Mouse (Mus musculus): ENCODE measurements around the gene Ccser1. TPM values are rescaled to one million over a fixed set of nuclear protein-coding genes. Genes with fewer than 3 reads are reported as not detected.

Ccser1 gene
- polyA plus RNA-seq, 1 experiment from 2014 or later, result 6.1 TPM

DNA sequence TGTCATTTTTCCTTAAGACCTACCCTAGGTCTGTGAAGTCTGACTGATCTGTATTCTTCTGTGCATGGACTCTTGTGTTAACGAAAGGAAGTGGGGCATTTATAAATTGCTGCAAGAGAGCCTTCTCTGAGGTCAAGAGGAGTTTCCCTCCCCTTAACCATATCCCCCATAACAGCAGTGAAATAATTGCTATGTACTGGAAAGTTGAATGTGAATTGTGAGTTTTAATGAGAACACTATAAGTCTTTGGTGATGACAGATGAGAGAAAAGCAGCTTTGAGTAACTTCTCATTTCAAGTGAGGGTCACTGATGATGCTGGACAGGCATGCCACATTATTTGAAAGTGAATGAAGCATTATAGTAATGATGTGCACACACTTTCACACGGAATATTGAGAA lies 585.7 kb downstream of the Ccser1 start:
- DNase-seq (ENCODE audit: low spot score), result no peak
- H3K27ac ChIP-seq (replicated peaks; ENCODE audit: low read depth, low read length), result no peak overlapping the region
- no peak overlapping the region for H3K4me3 ChIP-seq (ENCODE audit: low read depth, low read length)
- no peaks in the 10 kb centered on the region for H3K36me3 ChIP-seq (ENCODE audit: control insufficient read depth, insufficient read depth, low read length)
- WGBS, result 71% methylated on average over 2 of the region's 2 CpGs
- no peak overlapping the region for H3K4me2 ChIP-seq (ENCODE audit: low read depth, low read length)
- H3K9me3 ChIP-seq (ENCODE audit: control insufficient read depth, low read length), result no peaks in the 10 kb centered on the region
- no peaks in the 10 kb centered on the region for H3K4me1 ChIP-seq (ENCODE audit: control insufficient read depth, insufficient read depth, low read length)
- ATAC-seq (ENCODE audit: low read depth), result no peak
- H3K27me3 ChIP-seq (replicated peaks; ENCODE audit: control insufficient read depth, insufficient read depth, low read length), result no peaks in the 10 kb centered on the region
- H3K9ac ChIP-seq (ENCODE audit: low read depth, low read length), result no peak overlapping the region

DNA sequence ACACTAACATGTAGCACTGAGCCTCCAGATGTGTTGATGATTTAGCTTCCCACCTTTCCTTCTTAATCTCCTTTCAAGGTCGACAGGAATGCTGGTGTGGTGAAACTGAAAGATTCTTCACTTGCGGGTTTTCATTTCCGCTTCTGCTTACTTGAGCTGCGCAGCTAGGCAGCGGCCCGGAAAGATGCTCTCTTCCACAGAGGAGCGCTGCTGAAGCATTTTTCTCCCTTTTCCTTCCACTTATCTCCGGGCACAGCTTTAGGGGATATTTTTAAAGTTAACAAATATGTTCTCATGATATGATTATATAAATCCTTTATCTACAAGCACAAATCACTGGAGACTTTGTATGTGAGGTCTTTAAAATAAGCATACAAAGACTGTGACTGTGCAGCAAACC lies 587.0 kb downstream of the Ccser1 start:
- Histone ChIP-seq H3K4me1 (ENCODE audit: control insufficient read depth, insufficient read depth, low read length) (no peaks in the 10 kb centered on the region), H3K4me2 (ENCODE audit: low read depth, low read length) (no peak overlapping the region), H3K27ac (replicated peaks; ENCODE audit: low read depth, low read length) (no peak overlapping the region), H3K9me3 (ENCODE audit: control insufficient read depth, low read length) (no peaks in the 10 kb centered on the region), H3K9ac (ENCODE audit: low read depth, low read length) (no peak overlapping the region), H3K27me3 (replicated peaks; ENCODE audit: control insufficient read depth, insufficient read depth, low read length) (no peaks in the 10 kb centered on the region), H3K4me3 (ENCODE audit: low read depth, low read length) (no peak overlapping the region), H3K36me3 (ENCODE audit: control insufficient read depth, insufficient read depth, low read length) (no peaks in the 10 kb centered on the region)
- ATAC-seq (ENCODE audit: low read depth), result no peak
- WGBS, result 72% methylated on average over 8 of the region's 8 CpGs
- DNase-seq (ENCODE audit: low spot score), result peak; percentile 9

DNA sequence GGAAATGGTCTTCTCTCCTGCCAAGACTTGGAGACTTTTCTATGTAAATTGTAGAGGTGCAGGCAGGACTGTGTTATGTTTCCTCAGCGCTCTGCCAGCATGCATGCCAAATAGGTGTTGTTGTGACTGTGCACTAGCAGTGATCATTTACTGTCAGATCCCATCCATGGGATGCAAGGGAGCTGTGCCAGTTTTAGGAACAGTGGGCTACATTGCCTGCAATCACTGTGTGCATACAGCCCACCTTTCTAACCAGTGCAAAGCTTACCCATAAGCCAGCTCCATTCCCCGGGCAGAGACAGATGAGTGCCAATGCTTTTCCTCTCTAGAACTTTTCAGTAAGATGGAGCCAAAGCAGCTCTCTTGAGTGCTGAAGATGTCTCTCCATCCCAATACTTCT lies 606.6 kb downstream of the Ccser1 start:
- Histone ChIP-seq H3K4me3 (ENCODE audit: low read depth, low read length) (no peak overlapping the region), H3K4me2 (ENCODE audit: low read depth, low read length) (no peak overlapping the region), H3K9ac (ENCODE audit: low read depth, low read length) (no peak overlapping the region), H3K36me3 (ENCODE audit: control insufficient read depth, insufficient read depth, low read length) (no peaks in the 10 kb centered on the region), H3K27ac (replicated peaks; ENCODE audit: low read depth, low read length) (no peak overlapping the region), H3K4me1 (ENCODE audit: control insufficient read depth, insufficient read depth, low read length) (no peaks in the 10 kb centered on the region), H3K27me3 (replicated peaks; ENCODE audit: control insufficient read depth, insufficient read depth, low read length) (no peaks in the 10 kb centered on the region), H3K9me3 (ENCODE audit: control insufficient read depth, low read length) (no peaks in the 10 kb centered on the region)
- WGBS, result 75% methylated on average over 2 of the region's 2 CpGs
- DNase-seq (ENCODE audit: low spot score) (no peak), ATAC-seq (ENCODE audit: low read depth) (no peak)

DNA sequence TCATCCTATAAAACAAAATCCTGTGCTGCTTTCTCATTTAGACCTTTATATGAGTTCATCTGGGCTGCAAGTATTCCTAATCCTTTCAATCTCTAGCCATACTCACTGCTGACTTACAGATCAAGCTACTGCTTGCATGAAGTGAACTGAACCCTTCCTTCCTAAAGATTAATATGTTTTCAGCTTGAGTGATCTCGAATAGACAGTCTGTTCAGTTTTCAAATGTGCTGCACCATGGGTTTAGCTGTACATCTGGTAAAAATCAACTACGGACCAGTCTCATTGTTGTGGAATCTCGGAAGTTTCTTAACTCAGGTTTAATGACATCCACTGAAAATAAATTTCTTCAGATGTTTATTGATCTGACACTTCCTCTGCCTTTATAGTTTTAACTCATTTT lies 620.8 kb downstream of the Ccser1 start:
- Histone ChIP-seq H3K9ac (ENCODE audit: low read depth, low read length) (no peak overlapping the region), H3K9me3 (ENCODE audit: control insufficient read depth, low read length) (no peaks in the 10 kb centered on the region), H3K4me2 (ENCODE audit: low read depth, low read length) (no peak overlapping the region), H3K4me3 (ENCODE audit: low read depth, low read length) (no peak overlapping the region), H3K27ac (replicated peaks; ENCODE audit: low read depth, low read length) (no peak overlapping the region), H3K4me1 (ENCODE audit: control insufficient read depth, insufficient read depth, low read length) (no peaks in the 10 kb centered on the region), H3K27me3 (replicated peaks; ENCODE audit: control insufficient read depth, insufficient read depth, low read length) (no peaks in the 10 kb centered on the region), H3K36me3 (ENCODE audit: control insufficient read depth, insufficient read depth, low read length) (no peaks in the 10 kb centered on the region)
- 34% methylated on average over 3 of the region's 3 CpGs for WGBS
- peak; percentile 53; the same call in 1 of the 2 replicates for ATAC-seq (ENCODE audit: low read depth)
- DNase-seq (ENCODE audit: low spot score), result peak; percentile 14

DNA sequence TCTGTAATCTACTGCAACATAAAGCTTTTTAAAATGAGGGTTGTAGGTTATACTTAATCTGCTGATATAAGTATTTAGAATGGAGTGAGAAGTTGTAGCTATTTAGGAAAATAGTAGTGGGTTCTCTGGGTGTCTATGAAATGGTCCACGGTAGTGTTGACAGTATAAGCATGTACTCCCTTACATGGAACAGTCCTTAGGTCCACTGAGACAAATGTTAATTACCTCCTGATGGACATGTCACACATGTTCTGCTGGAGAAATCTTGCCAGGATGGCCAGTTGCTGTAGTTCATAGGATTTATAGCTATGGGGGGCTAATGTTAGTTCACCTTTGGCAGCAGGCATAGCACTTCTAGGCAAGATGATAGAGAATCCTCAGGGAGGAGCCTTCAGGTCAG lies 625.4 kb downstream of the Ccser1 start:
- H3K4me1 ChIP-seq (ENCODE audit: control insufficient read depth, insufficient read depth, low read length), result no peaks in the 10 kb centered on the region
- H3K27me3 ChIP-seq (replicated peaks; ENCODE audit: control insufficient read depth, insufficient read depth, low read length), result no peaks in the 10 kb centered on the region
- no peak overlapping the region for H3K27ac ChIP-seq (replicated peaks; ENCODE audit: low read depth, low read length)
- DNase-seq (ENCODE audit: low spot score), result no peak
- H3K36me3 ChIP-seq (ENCODE audit: control insufficient read depth, insufficient read depth, low read length), result no peaks in the 10 kb centered on the region
- no peak overlapping the region for H3K4me2 ChIP-seq (ENCODE audit: low read depth, low read length)
- no peak overlapping the region for H3K9ac ChIP-seq (ENCODE audit: low read depth, low read length)
- H3K4me3 ChIP-seq (ENCODE audit: low read depth, low read length), result no peak overlapping the region
- H3K9me3 ChIP-seq (ENCODE audit: control insufficient read depth, low read length), result no peaks in the 10 kb centered on the region
- ATAC-seq (ENCODE audit: low read depth), result no peak
- WGBS, result 80% methylated on average over 1 of the region's 1 CpGs

DNA sequence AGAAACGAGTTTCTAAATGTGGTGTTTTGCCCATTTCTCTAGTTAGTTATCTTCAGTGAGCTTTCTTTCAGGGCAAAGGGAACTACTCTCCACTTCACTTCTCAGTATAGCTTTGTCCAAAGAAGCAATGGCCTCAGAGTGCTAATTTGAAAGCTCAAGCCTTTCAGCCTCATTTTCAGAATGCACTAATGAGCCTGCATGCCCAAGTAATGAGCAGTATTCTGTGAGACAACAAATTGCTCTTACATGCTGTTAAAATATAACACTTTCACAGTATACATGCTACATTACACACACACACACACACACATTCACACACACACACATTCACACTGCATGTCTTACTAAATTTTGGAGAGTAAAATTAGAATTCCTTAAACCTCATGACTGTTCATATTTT lies 637.6 kb downstream of the Ccser1 start:
- 64% methylated on average over 1 of the region's 1 CpGs for WGBS

DNA sequence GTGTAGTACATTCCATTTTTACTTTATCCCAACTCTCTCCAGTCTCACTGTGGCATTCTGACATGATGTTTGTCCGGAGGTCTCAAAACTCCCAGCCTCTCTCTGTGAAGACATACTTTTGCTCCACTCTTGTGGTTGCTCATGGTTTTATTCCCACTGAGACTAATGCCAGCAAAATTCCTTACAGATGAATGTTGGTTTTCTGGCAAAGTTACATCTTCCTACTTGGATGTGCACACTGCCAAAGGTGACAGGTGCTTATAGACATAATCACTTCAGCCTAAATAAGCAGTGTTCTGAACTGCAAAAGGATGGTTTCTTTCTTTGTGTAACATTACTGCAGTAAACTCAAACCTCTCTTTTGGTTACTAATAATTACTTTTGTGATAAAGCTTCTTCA lies 696.2 kb downstream of the Ccser1 start:
- DNase-seq (ENCODE audit: low spot score) (no peak), ATAC-seq (ENCODE audit: low read depth) (no peak)
- WGBS, result 78% methylated on average over 1 of the region's 1 CpGs
- Histone ChIP-seq H3K4me3 (ENCODE audit: low read depth, low read length) (no peak overlapping the region), H3K9ac (ENCODE audit: low read depth, low read length) (no peak overlapping the region), H3K36me3 (ENCODE audit: control insufficient read depth, insufficient read depth, low read length) (no peaks in the 10 kb centered on the region), H3K4me1 (ENCODE audit: control insufficient read depth, insufficient read depth, low read length) (no peaks in the 10 kb centered on the region), H3K27ac (replicated peaks; ENCODE audit: low read depth, low read length) (no peak overlapping the region), H3K27me3 (replicated peaks; ENCODE audit: control insufficient read depth, insufficient read depth, low read length) (no peaks in the 10 kb centered on the region), H3K9me3 (ENCODE audit: control insufficient read depth, low read length) (no peaks in the 10 kb centered on the region), H3K4me2 (ENCODE audit: low read depth, low read length) (no peak overlapping the region)

More for the DNA sequence above, 637.6 kb downstream of the Ccser1 start:
- ATAC-seq (ENCODE audit: low read depth) (no peak), DNase-seq (ENCODE audit: low spot score) (no peak)
- H3K4me2 ChIP-seq (ENCODE audit: low read depth, low read length), result no peak overlapping the region
- no peak overlapping the region for H3K27ac ChIP-seq (replicated peaks; ENCODE audit: low read depth, low read length)
- H3K4me3 ChIP-seq (ENCODE audit: low read depth, low read length), result no peak overlapping the region
- no peaks in the 10 kb centered on the region for H3K9me3 ChIP-seq (ENCODE audit: control insufficient read depth, low read length)
- no peak overlapping the region for H3K9ac ChIP-seq (ENCODE audit: low read depth, low read length)
- no peaks in the 10 kb centered on the region for H3K27me3 ChIP-seq (replicated peaks; ENCODE audit: control insufficient read depth, insufficient read depth, low read length)
- H3K36me3 ChIP-seq (ENCODE audit: control insufficient read depth, insufficient read depth, low read length), result no peaks in the 10 kb centered on the region
- no peaks in the 10 kb centered on the region for H3K4me1 ChIP-seq (ENCODE audit: control insufficient read depth, insufficient read depth, low read length)

DNA sequence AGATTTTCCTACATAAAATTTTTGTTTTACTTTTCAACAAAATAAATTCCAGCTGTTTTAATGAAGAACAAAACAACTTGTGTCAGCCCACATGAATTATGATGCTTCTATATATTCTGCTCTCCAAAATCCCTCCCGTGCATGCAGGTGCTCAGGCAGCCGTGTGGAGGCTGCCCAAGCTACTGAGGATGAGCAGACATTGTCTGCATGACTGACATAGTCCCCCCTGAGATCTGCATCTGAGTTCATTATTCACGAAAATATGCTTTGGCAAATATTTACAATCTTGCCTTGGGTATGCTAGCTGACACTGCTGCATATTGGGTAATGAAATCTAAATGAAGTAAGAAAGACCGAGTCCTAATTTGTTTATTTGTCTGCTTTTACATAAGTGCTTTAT lies 718.1 kb downstream of the Ccser1 start:
- H3K4me3 ChIP-seq (ENCODE audit: low read depth, low read length), result no peak overlapping the region
- no peak overlapping the region for H3K27ac ChIP-seq (replicated peaks; ENCODE audit: low read depth, low read length)
- ATAC-seq (ENCODE audit: low read depth) (no peak), DNase-seq (ENCODE audit: low spot score) (no peak)
- no peaks in the 10 kb centered on the region for H3K4me1 ChIP-seq (ENCODE audit: control insufficient read depth, insufficient read depth, low read length)
- no peak overlapping the region for H3K4me2 ChIP-seq (ENCODE audit: low read depth, low read length)
- no peaks in the 10 kb centered on the region for H3K9me3 ChIP-seq (ENCODE audit: control insufficient read depth, low read length)
- WGBS, result 64% methylated on average over 4 of the region's 4 CpGs
- no peaks in the 10 kb centered on the region for H3K27me3 ChIP-seq (replicated peaks; ENCODE audit: control insufficient read depth, insufficient read depth, low read length)
- H3K9ac ChIP-seq (ENCODE audit: low read depth, low read length), result no peak overlapping the region
- H3K36me3 ChIP-seq (ENCODE audit: control insufficient read depth, insufficient read depth, low read length), result no peaks in the 10 kb centered on the region

DNA sequence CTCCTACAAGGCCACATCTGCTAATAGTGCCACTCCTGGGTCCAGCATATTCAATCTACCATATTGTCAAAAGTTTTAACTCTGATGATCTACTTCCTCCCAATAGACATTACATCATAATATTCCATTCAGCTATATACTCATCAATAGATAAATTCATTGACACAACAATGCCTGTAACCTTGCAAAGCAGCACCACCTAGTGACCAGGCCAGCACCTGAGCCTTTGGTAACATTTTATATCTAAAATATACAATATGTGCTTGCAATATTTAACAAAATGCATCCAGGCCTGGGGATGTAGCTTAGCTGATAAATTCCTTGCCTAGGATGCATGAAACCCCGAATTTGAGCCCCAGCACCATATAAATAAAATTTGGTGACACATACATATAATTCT lies 722.6 kb downstream of the Ccser1 start:
- no peak overlapping the region for H3K27ac ChIP-seq (replicated peaks; ENCODE audit: low read depth, low read length)
- ATAC-seq (ENCODE audit: low read depth) (no peak), DNase-seq (ENCODE audit: low spot score) (no peak)
- WGBS, result 26% methylated on average over 1 of the region's 1 CpGs
- no peak overlapping the region for H3K4me3 ChIP-seq (ENCODE audit: low read depth, low read length)
- H3K9me3 ChIP-seq (ENCODE audit: control insufficient read depth, low read length), result no peaks in the 10 kb centered on the region
- no peak overlapping the region for H3K4me2 ChIP-seq (ENCODE audit: low read depth, low read length)
- H3K27me3 ChIP-seq (replicated peaks; ENCODE audit: control insufficient read depth, insufficient read depth, low read length), result no peaks in the 10 kb centered on the region
- H3K9ac ChIP-seq (ENCODE audit: low read depth, low read length), result no peak overlapping the region
- no peaks in the 10 kb centered on the region for H3K4me1 ChIP-seq (ENCODE audit: control insufficient read depth, insufficient read depth, low read length)
- no peaks in the 10 kb centered on the region for H3K36me3 ChIP-seq (ENCODE audit: control insufficient read depth, insufficient read depth, low read length)
